ENCODE assay signal across 8 mouse cellular contexts in genomic region chr8:84687003-84687704, GRCm38 (mm10). TPM values are rescaled to one million over a fixed set of nuclear protein-coding genes. Genes with fewer than 3 reads are reported as not detected.
DNase-seq lines count a peak whose midpoint lies in the region; ATAC-seq and TF ChIP-seq lines count a peak whose summit lies in the region.

No protein-coding gene starts in this region.

- no peaks in the 10 kb centered on the region for H3K9me3 ChIP-seq in ES-E14 (ENCODE audit: control insufficient read depth, insufficient read depth, low read depth, low read length)
- H3K9me3 ChIP-seq in embryonic facial prominence, embryonic 15.5 days (replicated peaks), result no peaks in the 10 kb centered on the region
- no peaks in the 10 kb centered on the region for H3K9me3 ChIP-seq in kidney, embryonic 14.5 days (ENCODE audit: control insufficient read depth, low read length)

- ATAC-seq in embryonic facial prominence, embryonic 15.5 days (ENCODE audit: insufficient number of reproducible peaks, low FRiP score, low TSS enrichment, low read depth), result peak; percentile 32
- peak; percentile 45 for ATAC-seq in kidney, embryonic 14.5 days (ENCODE audit: low FRiP score, low TSS enrichment)
- ATAC-seq in activated CD4-positive, CD25-positive, alpha-beta regulatory T cell, adult 4 months, result no peak

- in situ Hi-C loops in ES-E14 (cut with MboI; ENCODE audit: low sequenced_read_pairs in 2 of 2, unreplicated experiment in 2 of 2), result no loop called here

- intact Hi-C loops in heart, postnatal 25 days (cut with DNase I), result loop anchor here (2.0 to 5.0 kb wide), 2 partner anchors 20 to 50 kb away; no protein-coding TSS in a partner anchor

- H3K36me3 ChIP-seq in ES-E14 (ENCODE audit: control insufficient read depth, insufficient read depth, low read length, poor library complexity, severe bottlenecking), result peaks cover 18% of the 10 kb centered on the region
- peaks cover 23% of the 10 kb centered on the region for H3K36me3 ChIP-seq in embryonic facial prominence, embryonic 15.5 days
- H3K36me3 ChIP-seq in kidney, embryonic 14.5 days (ENCODE audit: control insufficient read depth, insufficient read depth, low read length), result peaks cover 28% of the 10 kb centered on the region; the same call in 1 of the 2 replicates

- peak overlapping the region; percentile 83 to 100 for H3K4me3 ChIP-seq in ES-E14 (ENCODE audit: insufficient read depth in 1 of 2, low read depth in 1 of 2, low read length in 2 of 2, poor library complexity in 1 of 2, severe bottlenecking in 1 of 2)
- H3K4me3 ChIP-seq in embryonic facial prominence, embryonic 15.5 days (replicated peaks), result peak overlapping the region; percentile 99
- H3K4me3 ChIP-seq in kidney, embryonic 14.5 days (ENCODE audit: low read length), result peak overlapping the region; percentile 91

- 1% methylated on average over 53 of the region's 62 CpGs for WGBS in embryonic facial prominence, embryonic 15.5 days
- WGBS in kidney, embryonic 14.5 days, result under 1% methylated on average over 55 of the region's 62 CpGs

- H3K27me3 ChIP-seq in embryonic facial prominence, embryonic 15.5 days, result no peaks in the 10 kb centered on the region
- no peaks in the 10 kb centered on the region for H3K27me3 ChIP-seq in kidney, embryonic 14.5 days (ENCODE audit: control insufficient read depth, insufficient read depth, low read length)

- peak overlapping the region; percentile 99 for H3K27ac ChIP-seq in ES-E14 (ENCODE audit: insufficient read depth, low read depth, low read length, poor library complexity, severe bottlenecking)
- H3K27ac ChIP-seq in embryonic facial prominence, embryonic 15.5 days (replicated peaks), result peak overlapping the region; percentile 93
- H3K27ac ChIP-seq in kidney, embryonic 14.5 days (ENCODE audit: low read depth, low read length), result peak overlapping the region; percentile 92

- peak overlapping the region; percentile 95 for H3K9ac ChIP-seq in ES-E14 (ENCODE audit: insufficient read depth, low read depth, low read length, poor library complexity, severe bottlenecking)
- peak overlapping the region; percentile 97 for H3K9ac ChIP-seq in embryonic facial prominence, embryonic 15.5 days
- H3K9ac ChIP-seq in kidney, embryonic 14.5 days (ENCODE audit: low read depth, low read length), result peak overlapping the region; percentile 97

- H3K4me1 ChIP-seq in ES-E14 (ENCODE audit: control insufficient read depth in 2 of 2, insufficient read depth in 2 of 2, low read length in 2 of 2, poor library complexity in 1 of 2), result peaks cover 10 to 18% of the 10 kb centered on the region in 2 experiments; a peak in 3 of 4 replicates
- H3K4me1 ChIP-seq in embryonic facial prominence, embryonic 15.5 days, result peaks cover 57% of the 10 kb centered on the region
- peaks cover 25% of the 10 kb centered on the region for H3K4me1 ChIP-seq in kidney, embryonic 14.5 days (ENCODE audit: control insufficient read depth, insufficient read depth, low read length)

- peak; percentile 94 for DNase-seq in heart, adult 11 months
- DNase-seq in heart, postnatal 25 days (ENCODE audit: low spot score), result no peak
- DNase-seq in ES-E14 (ENCODE audit: low read depth, low spot score), result no peak
- peak; percentile 63 for DNase-seq in mesoderm, embryonic 11.5 days (ENCODE audit: low read depth, low spot score)
- peak; percentile 31 for DNase-seq in thymus, postnatal 0 days (ENCODE audit: low spot score)

- H3K4me2 ChIP-seq in embryonic facial prominence, embryonic 15.5 days (replicated peaks), result peak overlapping the region; percentile 80
- H3K4me2 ChIP-seq in kidney, embryonic 14.5 days (replicated peaks; ENCODE audit: low read depth, low read length), result peak overlapping the region; percentile 84

TF ChIP-seq in ES-E14, 5 proteins besides CTCF, POLR2A, EP300 and RAD21:
- TF ChIP-seq ZC3H11A (IDR thresholded peaks at IDR 0.05; ENCODE audit: borderline replicate concordance, low read depth, low read length), result no peak
- TF ChIP-seq ZNF384 (IDR thresholded peaks at IDR 0.05; ENCODE audit: low read depth, low read length), result no peak
- no peak for TF ChIP-seq MAFK (IDR thresholded peaks at IDR 0.05; ENCODE audit: insufficient read depth, low read depth, low read length)
- no peak; the same call in 1 of the 2 replicates for TF ChIP-seq HCFC1 (IDR thresholded peaks at IDR 0.05; ENCODE audit: borderline replicate concordance, insufficient read depth, low read length)
- no peak for TF ChIP-seq CHD2 (IDR thresholded peaks at IDR 0.05; ENCODE audit: low read depth, low read length)

RNA-seq across cellular contexts. Expression of gene Nacc1, which starts 0.5 kb away (rescaled TPM):
- 10 to 100 TPM; 32.0 to 32.6 TPM for total RNA-seq in heart, postnatal 25 days (2021)
- 75.4 and 85.5 TPM in 2 replicates for total RNA-seq in ES-E14 (2012; rRNA removed)
- 16.7 and 16.9 TPM in 2 replicates for polyA plus RNA-seq in embryonic facial prominence, embryonic 15.5 days (2015; fragmentation: Nextera tagmentation; extraction: Ambion mirVana)
- 28.1 and 33.1 TPM in 2 replicates for polyA plus RNA-seq in kidney, embryonic 14.5 days (2014; fragmentation: Nextera tagmentation; extraction: Ambion mirVana)
- polyA plus RNA-seq in thymus, postnatal 0 days (2015; fragmentation: Nextera tagmentation; extraction: Ambion mirVana), result 12.1 TPM in 2 replicates
- 10 to 100 TPM in 1 of 2 experiments, 1 to 10 TPM in 1; 9.4 to 12.5 TPM for polyA plus RNA-seq in activated CD4-positive, CD25-positive, alpha-beta regulatory T cell, adult 4 months (2017; shearing (Covaris generic))

RNA-seq across cellular contexts. Expression of gene Trmt1, which starts 1.0 kb away (rescaled TPM):
- total RNA-seq in heart, postnatal 25 days (2021), result 10 to 100 TPM; 32.6 to 37.6 TPM
- 260 and 334 TPM in 2 replicates for total RNA-seq in ES-E14 (2012; rRNA removed)
- 69.1 and 78.2 TPM in 2 replicates for polyA plus RNA-seq in embryonic facial prominence, embryonic 15.5 days (2015; fragmentation: Nextera tagmentation; extraction: Ambion mirVana)
- polyA plus RNA-seq in kidney, embryonic 14.5 days (2014; fragmentation: Nextera tagmentation; extraction: Ambion mirVana), result 65.4 and 82.3 TPM in 2 replicates
- 50.0 and 51.5 TPM in 2 replicates for polyA plus RNA-seq in thymus, postnatal 0 days (2015; fragmentation: Nextera tagmentation; extraction: Ambion mirVana)
- 10 to 100 TPM; 32.6 to 49.8 TPM for polyA plus RNA-seq in activated CD4-positive, CD25-positive, alpha-beta regulatory T cell, adult 4 months (2017; shearing (Covaris generic))

RNA-seq across cellular contexts. Expression of gene Lyl1, which starts 14.1 kb away (rescaled TPM):
- 1 to 10 TPM; 4.2 to 4.5 TPM for total RNA-seq in heart, postnatal 25 days (2021)
- 0.49 and 0.74 TPM in 2 replicates for total RNA-seq in ES-E14 (2012; rRNA removed)
- polyA plus RNA-seq in embryonic facial prominence, embryonic 15.5 days (2015; fragmentation: Nextera tagmentation; extraction: Ambion mirVana), result 5.8 and 6.0 TPM in 2 replicates
- 6.3 and 8.9 TPM in 2 replicates for polyA plus RNA-seq in kidney, embryonic 14.5 days (2014; fragmentation: Nextera tagmentation; extraction: Ambion mirVana)
- 8.1 and 8.8 TPM in 2 replicates for polyA plus RNA-seq in thymus, postnatal 0 days (2015; fragmentation: Nextera tagmentation; extraction: Ambion mirVana)
- polyA plus RNA-seq in activated CD4-positive, CD25-positive, alpha-beta regulatory T cell, adult 4 months (2017; shearing (Covaris generic)), result 1 to 10 TPM in 1 of 2 experiments, under 1 TPM in 1; 0.85 to 1.2 TPM

RNA-seq across cellular contexts. Expression of gene Ier2, which starts 24.5 kb away (rescaled TPM):
- 10 to 100 TPM; 14.3 to 18.3 TPM for total RNA-seq in heart, postnatal 25 days (2021)
- 49.3 and 49.7 TPM in 2 replicates for total RNA-seq in ES-E14 (2012; rRNA removed)
- polyA plus RNA-seq in embryonic facial prominence, embryonic 15.5 days (2015; fragmentation: Nextera tagmentation; extraction: Ambion mirVana), result 79.7 and 83.9 TPM in 2 replicates
- polyA plus RNA-seq in kidney, embryonic 14.5 days (2014; fragmentation: Nextera tagmentation; extraction: Ambion mirVana), result 81.9 and 88.9 TPM in 2 replicates
- 76.9 and 86.0 TPM in 2 replicates for polyA plus RNA-seq in thymus, postnatal 0 days (2015; fragmentation: Nextera tagmentation; extraction: Ambion mirVana)
- 10 to 100 TPM; 54.7 to 56.1 TPM for polyA plus RNA-seq in activated CD4-positive, CD25-positive, alpha-beta regulatory T cell, adult 4 months (2017; shearing (Covaris generic))

RNA-seq across cellular contexts. Expression of gene G430095P16Rik, which starts 35.7 kb away (rescaled TPM):
- under 1 TPM in 1 of 2 experiments, not detected in 1; 0.39 TPM for total RNA-seq in heart, postnatal 25 days (2021)
- 1.5 and 2.1 TPM in 2 replicates for total RNA-seq in ES-E14 (2012; rRNA removed)
- polyA plus RNA-seq in embryonic facial prominence, embryonic 15.5 days (2015; fragmentation: Nextera tagmentation; extraction: Ambion mirVana), result 4.2 and 4.9 TPM in 2 replicates
- polyA plus RNA-seq in kidney, embryonic 14.5 days (2014; fragmentation: Nextera tagmentation; extraction: Ambion mirVana), result 1.7 and 2.8 TPM in 2 replicates
- 2.4 and 3.6 TPM in 2 replicates for polyA plus RNA-seq in thymus, postnatal 0 days (2015; fragmentation: Nextera tagmentation; extraction: Ambion mirVana)
- 10 to 100 TPM; 20.2 to 37.5 TPM for polyA plus RNA-seq in activated CD4-positive, CD25-positive, alpha-beta regulatory T cell, adult 4 months (2017; shearing (Covaris generic))

Comparison
In these comparisons a context has a peak if more than half of its experiments do, and no peak if none do; other contexts are left out.
1. DNase-seq: peak in heart, adult 11 months (single experiment), mesoderm, embryonic 11.5 days (single experiment) and thymus, postnatal 0 days (single experiment); none in heart, postnatal 25 days (single experiment) and ES-E14 (single experiment).
2. Peak in every context shown above with its lines, with median percentiles within 50 percentile points of each other: H3K27ac ChIP-seq, H3K4me3 ChIP-seq and H3K9ac ChIP-seq.